Mouse (Mus musculus) layer of hippocampus, postnatal 36 days (tissue): ENCODE measurements around the gene Amigo3. TPM values are rescaled to one million over a fixed set of nuclear protein-coding genes. Genes with fewer than 3 reads are reported as not detected.

Source experiments
- DNase-seq, 2 experiments: peaks; one replicate each; pipeline ENCODE4 v3.0.0; 2022
- total RNA-seq, 2 experiments: library from RNA; stranded (reverse); gene quantifications; 2 replicates each; pipeline ENCODE4 v1.2.3; 2021

Amigo3 gene
- total RNA-seq, 2 experiments from 2014 or later, result 1.8 to 2.6 TPM

GRCm38 (mm10) chr9:108053665-108054225 lies 786 bp downstream of the Amigo3 start:
- DNase-seq, result peak in 1 of 2 experiments; percentile 14

- peak in 1 of 2 experiments; percentile 3 for DNase-seq
These were observed 1.5 kb downstream of the Amigo3 start for GRCm38 (mm10) chr9:108054331-108055040.

- no peak for DNase-seq
These were observed 2.1 kb downstream of the Amigo3 start for GRCm38 (mm10) chr9:108055061-108055460.

- DNase-seq, result no peak
These were observed 2.8 kb downstream of the Amigo3 start for GRCm38 (mm10) chr9:108055661-108056237.

GRCm38 (mm10) chr9:108056361-108057261 lies 3.7 kb downstream of the Amigo3 start:
- DNase-seq, result no peak

- DNase-seq, result no peak
These were observed 4.3 kb downstream of the Amigo3 start for GRCm38 (mm10) chr9:108057262-108057562.

- no peak for DNase-seq
These were observed 5.3 kb downstream of the Amigo3 start for GRCm38 (mm10) chr9:108058291-108058690.

GRCm38 (mm10) chr9:108062142-108062541 lies 9.2 kb downstream of the Amigo3 start:
- no peak for DNase-seq

- DNase-seq, result no peak
These were observed 10.4 kb downstream of the Amigo3 start for GRCm38 (mm10) chr9:108063361-108063760.

- peak; percentile 61 to 63 for DNase-seq
These were observed 12.6 kb downstream of the Amigo3 start for GRCm38 (mm10) chr9:108065491-108066011.

GRCm38 (mm10) chr9:108067199-108067598 lies 14.2 kb downstream of the Amigo3 start:
- no peak for DNase-seq

- peak; percentile 76 to 79 for DNase-seq
These were observed 14.9 kb downstream of the Amigo3 start for GRCm38 (mm10) chr9:108067900-108068299.

GRCm38 (mm10) chr9:108069007-108069406 lies 16.0 kb downstream of the Amigo3 start:
- no peak for DNase-seq

- no peak for DNase-seq
These were observed 16.6 kb downstream of the Amigo3 start for GRCm38 (mm10) chr9:108069529-108069928.

- DNase-seq, result no peak
These were observed 18.8 kb downstream of the Amigo3 start for GRCm38 (mm10) chr9:108071801-108072200.

GRCm38 (mm10) chr9:108072481-108072924 lies 19.5 kb downstream of the Amigo3 start:
- DNase-seq, result no peak

GRCm38 (mm10) chr9:108073141-108073930 lies 20.4 kb downstream of the Amigo3 start:
- DNase-seq, result no peak

- DNase-seq, result no peak
These were observed 27.2 kb downstream of the Amigo3 start, which contains the start of gene Mst1 for GRCm38 (mm10) chr9:108080168-108080567. Gene Mst1, plus strand, starts transcription at chr9:108080436.

GRCm38 (mm10) chr9:108082549-108082948 lies 29.6 kb downstream of the Amigo3 start:
- DNase-seq, result no peak

- DNase-seq, result no peak
These were observed 30.1 kb downstream of the Amigo3 start, which contains the start of gene Rnf123 for GRCm38 (mm10) chr9:108082988-108083431. Gene Rnf123, minus strand, starts transcription at chr9:108083346.

- DNase-seq, result no peak
These were observed 30.6 kb downstream of the Amigo3 start for GRCm38 (mm10) chr9:108083561-108083960.
